Mouse (Mus musculus): ENCODE results near the gene Kbtbd7. TPM values are rescaled to one million over a fixed set of nuclear protein-coding genes. Genes with fewer than 3 reads are reported as not detected.

Gene Kbtbd7
- polyA plus RNA-seq (2016; fragmentation: Nextera tagmentation; extraction: Ambion mirVana): 12.8 and 13.5 TPM in 2 replicates

DNA sequence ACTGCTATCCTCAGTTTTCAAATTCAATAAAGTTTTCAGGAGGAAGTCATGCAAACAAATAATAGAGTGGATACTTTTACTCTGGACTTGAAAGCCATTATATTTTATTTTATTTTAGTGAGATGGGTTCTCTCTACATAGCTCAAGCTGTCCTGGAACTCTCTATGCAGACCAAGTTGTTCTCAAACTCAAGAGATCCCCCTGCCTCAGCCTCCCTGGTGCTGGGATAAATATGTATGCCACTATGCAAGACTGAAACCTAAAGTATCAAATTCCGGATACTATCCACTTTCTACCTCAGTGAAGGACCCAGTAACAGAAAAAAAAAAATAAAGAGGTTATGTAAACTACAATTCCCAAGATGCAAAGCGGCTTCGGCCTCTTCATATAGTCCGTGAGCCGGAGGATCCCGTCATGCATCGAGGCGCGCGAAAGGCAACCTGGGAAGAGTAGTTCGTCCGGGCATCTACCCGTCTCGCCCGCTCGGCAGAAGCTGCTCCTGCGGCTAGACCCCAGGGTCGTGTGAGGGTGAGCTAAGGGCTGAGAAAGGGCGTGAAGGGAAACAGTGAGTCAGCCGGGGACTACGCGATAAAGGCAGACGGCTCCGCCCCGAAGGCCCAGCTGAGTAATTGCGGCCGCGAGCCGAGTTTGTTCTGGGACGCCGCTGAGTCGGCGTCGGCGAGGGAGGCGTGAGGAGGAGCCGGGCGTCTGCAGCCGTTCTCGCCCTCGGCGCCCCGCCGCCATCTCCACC is at the start of gene Kbtbd7:
TSS of gene Kbtbd7 (plus strand) at position 533 of the 751 bp plus-strand sequence.
- peaks cover 21% of the 10 kb centered on the region for H3K36me3 ChIP-seq
- H3K4me3 ChIP-seq: peak within 1 kb of the TSS; percentile 59
- peak within 1 kb of the TSS; percentile 86 for H3K27ac ChIP-seq (replicated peaks)
- no peaks in the 10 kb centered on the region for H3K4me1 ChIP-seq
- DNase-seq (ENCODE audit: low spot score): peak; percentile 93
- WGBS: under 1% methylated on average over 44 of the region's 44 CpGs
- H3K27me3 ChIP-seq (ENCODE audit: low read depth, poor library complexity, severe bottlenecking): no peaks in the 10 kb centered on the region
- H3K9me3 ChIP-seq (replicated peaks): peaks cover 16% of the 10 kb centered on the region

- Histone ChIP-seq H3K27ac (replicated peaks) (no peak overlapping the region), H3K4me3 (no peak overlapping the region), H3K36me3 (peaks cover 71% of the 10 kb centered on the region), H3K27me3 (ENCODE audit: low read depth, poor library complexity, severe bottlenecking) (no peaks in the 10 kb centered on the region), H3K9me3 (replicated peaks) (no peaks in the 10 kb centered on the region), H3K4me1 (no peaks in the 10 kb centered on the region)
- DNase-seq (ENCODE audit: low spot score): no peak
Measured at GRCm38 (mm10) chr14:79377041-79377440, 49.3 kb upstream of the Kbtbd7 start.

- DNase-seq (ENCODE audit: low spot score): no peak
- 96% methylated on average over 7 of the region's 7 CpGs for whole genome bisulfite sequencing
- Histone ChIP-seq H3K27me3 (ENCODE audit: low read depth, poor library complexity, severe bottlenecking) (no peaks in the 10 kb centered on the region), H3K27ac (replicated peaks) (no peak overlapping the region), H3K4me1 (peaks cover 4% of the 10 kb centered on the region; the same call in 1 of the 2 replicates), H3K4me3 (no peak overlapping the region), H3K36me3 (peaks cover 84% of the 10 kb centered on the region), H3K9me3 (replicated peaks) (no peaks in the 10 kb centered on the region)
Measured at GRCm38 (mm10) chr14:79383120-79383519, 43.2 kb upstream of the Kbtbd7 start.

DNA sequence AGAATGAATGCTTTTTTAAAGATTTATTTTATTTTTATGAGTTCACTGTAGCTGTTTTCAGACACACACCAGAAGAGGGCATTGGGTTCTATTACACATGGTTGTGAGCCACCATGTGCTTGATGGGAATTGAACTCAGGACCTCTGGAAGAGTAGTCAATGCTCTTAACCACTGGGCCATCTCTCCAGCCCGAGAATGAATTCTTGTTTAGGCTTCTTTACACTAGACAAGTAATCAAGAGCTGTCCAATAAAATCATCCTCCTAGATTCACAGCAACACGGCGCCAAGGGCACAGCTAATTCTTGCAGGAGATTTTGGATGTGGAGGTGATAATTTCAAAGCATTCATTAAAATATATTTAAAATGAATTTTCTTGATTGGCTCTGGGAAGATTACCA is 38.0 kb upstream of the Kbtbd7 start:
- Histone ChIP-seq H3K9me3 (replicated peaks) (no peaks in the 10 kb centered on the region), H3K27ac (replicated peaks) (no peak overlapping the region), H3K36me3 (peaks cover 38% of the 10 kb centered on the region), H3K4me1 (peaks cover 18% of the 10 kb centered on the region), H3K27me3 (ENCODE audit: low read depth, poor library complexity, severe bottlenecking) (no peaks in the 10 kb centered on the region), H3K4me3 (no peak overlapping the region)
- no peak for DNase-seq (ENCODE audit: low spot score)
- 93% methylated on average over 3 of the region's 3 CpGs for WGBS

- peaks cover 18% of the 10 kb centered on the region for H3K4me1 ChIP-seq
- no peak for DNase-seq (ENCODE audit: low spot score)
- no peaks in the 10 kb centered on the region for H3K9me3 ChIP-seq (replicated peaks)
- H3K36me3 ChIP-seq: peaks cover 34% of the 10 kb centered on the region
- H3K4me3 ChIP-seq: peak overlapping the region; percentile 68
- H3K27ac ChIP-seq (replicated peaks): peak overlapping the region; percentile 97
- H3K27me3 ChIP-seq (ENCODE audit: low read depth, poor library complexity, severe bottlenecking): no peaks in the 10 kb centered on the region
- WGBS: 3% methylated on average over 16 of the region's 16 CpGs
Measured at GRCm38 (mm10) chr14:79389438-79390264, 36.7 kb upstream of the Kbtbd7 start.

GRCm38 (mm10) chr14:79390265-79390926 is 35.9 kb upstream of the Kbtbd7 start, which contains the start of gene Naa16:
Gene Naa16 (minus strand): TSS chr14:79390778.
- Histone ChIP-seq H3K9me3 (replicated peaks) (no peaks in the 10 kb centered on the region), H3K27ac (replicated peaks) (peak within 1 kb of the TSS; percentile 97), H3K36me3 (peaks cover 28% of the 10 kb centered on the region), H3K27me3 (ENCODE audit: low read depth, poor library complexity, severe bottlenecking) (no peaks in the 10 kb centered on the region), H3K4me3 (peak within 1 kb of the TSS; percentile 68), H3K4me1 (peaks cover 18% of the 10 kb centered on the region)
- WGBS: under 1% methylated on average over 71 of the region's 71 CpGs
- peak; percentile 97 for DNase-seq (ENCODE audit: low spot score)

DNA sequence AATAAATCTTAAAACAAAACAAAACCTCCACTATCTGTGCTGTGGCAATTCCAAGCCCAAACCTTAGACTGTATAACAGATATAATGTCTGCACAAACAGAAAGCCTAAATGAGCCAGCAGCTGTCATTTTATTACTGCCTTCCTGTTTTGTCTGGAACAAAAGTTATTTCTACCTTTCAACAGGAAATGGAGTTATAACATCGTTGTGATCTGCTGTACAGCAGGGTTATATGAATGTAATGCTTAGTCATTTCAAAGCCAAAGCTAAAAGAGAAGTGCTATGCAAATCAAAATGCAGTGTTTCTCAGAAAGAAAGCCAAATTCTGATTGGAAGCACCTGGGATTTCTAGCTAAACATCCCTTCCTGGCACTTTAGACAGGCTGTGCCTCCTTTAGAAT is 33.0 kb upstream of the Kbtbd7 start:
- Histone ChIP-seq H3K36me3 (0 out of 2 replicates have a peak, but pooled peaks cover under 1% of the 10 kb centered on the region), H3K9me3 (replicated peaks) (no peaks in the 10 kb centered on the region), H3K4me1 (peaks cover 18% of the 10 kb centered on the region), H3K27me3 (ENCODE audit: low read depth, poor library complexity, severe bottlenecking) (no peaks in the 10 kb centered on the region), H3K27ac (replicated peaks) (no peak overlapping the region), H3K4me3 (no peak overlapping the region)
- 79% methylated on average over 1 of the region's 1 CpGs for WGBS
- DNase-seq (ENCODE audit: low spot score): no peak

DNA sequence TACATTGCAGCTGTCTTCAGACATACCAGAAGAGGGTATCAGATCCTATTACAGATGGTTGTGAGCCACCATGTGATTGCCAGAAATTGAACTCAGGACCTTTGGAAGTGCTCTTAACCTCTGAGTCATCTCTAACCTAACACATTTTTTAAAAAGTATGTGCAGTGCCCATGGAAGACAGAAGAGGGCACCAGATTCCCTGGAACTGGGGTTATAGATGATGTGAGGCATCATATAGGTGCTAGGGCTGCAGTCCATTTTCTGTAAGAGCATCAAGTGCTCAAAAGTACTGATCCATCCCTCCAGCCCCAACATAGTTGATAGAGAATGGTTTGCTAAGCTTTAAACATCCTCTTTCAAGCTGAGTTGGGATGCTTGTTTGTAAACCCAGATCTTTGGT is 31.7 kb upstream of the Kbtbd7 start:
- DNase-seq (ENCODE audit: low spot score): peak; percentile 33
- no peaks in the 10 kb centered on the region for H3K9me3 ChIP-seq (replicated peaks)
- H3K4me1 ChIP-seq: peaks cover 11% of the 10 kb centered on the region
- H3K27me3 ChIP-seq (ENCODE audit: low read depth, poor library complexity, severe bottlenecking): no peaks in the 10 kb centered on the region
- H3K36me3 ChIP-seq: no peaks in the 10 kb centered on the region
- H3K4me3 ChIP-seq: no peak overlapping the region
- H3K27ac ChIP-seq (replicated peaks): no peak overlapping the region

GRCm38 (mm10) chr14:79397321-79398122 is 28.8 kb upstream of the Kbtbd7 start, which contains the start of gene Mtrf1:
Gene Mtrf1 (plus strand): TSS chr14:79397772.
- 21% methylated on average over 23 of the region's 23 CpGs for WGBS
- H3K9me3 ChIP-seq (replicated peaks): no peaks in the 10 kb centered on the region
- peak; percentile 66 for DNase-seq (ENCODE audit: low spot score)
- peak within 1 kb of the TSS; percentile 70 for H3K4me3 ChIP-seq
- peaks cover 11% of the 10 kb centered on the region for H3K36me3 ChIP-seq
- H3K27ac ChIP-seq (replicated peaks): peak within 1 kb of the TSS; percentile 96
- peaks cover 9% of the 10 kb centered on the region; the same call in 1 of the 2 replicates for H3K4me1 ChIP-seq
- no peaks in the 10 kb centered on the region for H3K27me3 ChIP-seq (ENCODE audit: low read depth, poor library complexity, severe bottlenecking)

DNA sequence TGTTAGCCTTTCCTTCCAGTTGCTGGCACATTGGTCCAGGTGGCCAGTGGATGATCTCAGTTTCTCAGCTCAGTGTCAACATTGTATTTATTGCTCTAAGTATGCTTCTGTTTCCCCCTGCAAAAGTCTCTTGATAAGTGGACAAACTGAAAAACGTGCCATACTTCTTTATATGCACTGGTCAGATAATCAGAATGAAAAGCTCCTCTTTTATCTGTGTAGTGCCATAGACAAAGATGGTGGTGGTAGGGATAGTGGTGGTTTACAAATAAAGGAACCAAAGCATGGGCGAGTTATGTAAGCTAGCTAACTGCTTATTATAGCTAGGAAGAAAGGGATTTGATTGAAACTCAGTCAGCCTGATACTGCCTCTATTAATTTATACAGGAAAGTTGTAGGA is 18.7 kb upstream of the Kbtbd7 start:
- 89% methylated on average over 2 of the region's 2 CpGs for WGBS
- Histone ChIP-seq H3K4me3 (no peak overlapping the region), H3K9me3 (replicated peaks) (no peaks in the 10 kb centered on the region)

GRCm38 (mm10) chr14:79409278-79409830 is 17.0 kb upstream of the Kbtbd7 start:
- H3K27ac ChIP-seq (replicated peaks): no peak overlapping the region
- 89% methylated on average over 6 of the region's 6 CpGs for WGBS
- no peak for DNase-seq (ENCODE audit: low spot score)

More for the DNA sequence above, 18.7 kb upstream of the Kbtbd7 start:
- Histone ChIP-seq H3K27me3 (ENCODE audit: low read depth, poor library complexity, severe bottlenecking) (no peaks in the 10 kb centered on the region), H3K36me3 (peaks cover 32% of the 10 kb centered on the region), H3K4me1 (no peaks in the 10 kb centered on the region), H3K27ac (replicated peaks) (no peak overlapping the region)
- DNase-seq (ENCODE audit: low spot score): no peak

More at GRCm38 (mm10) chr14:79409278-79409830, 17.0 kb upstream of the Kbtbd7 start:
- Histone ChIP-seq H3K4me3 (no peak overlapping the region), H3K9me3 (replicated peaks) (no peaks in the 10 kb centered on the region), H3K36me3 (peaks cover 34% of the 10 kb centered on the region), H3K27me3 (ENCODE audit: low read depth, poor library complexity, severe bottlenecking) (no peaks in the 10 kb centered on the region), H3K4me1 (0 out of 2 replicates have a peak, but pooled peaks cover 5% of the 10 kb centered on the region)

Measured in midbrain, embryonic 10.5 days (tissue).